Mouse (Mus musculus) bone marrow macrophage, adult 2 months (primary cell): ENCODE measurements around the gene Pigl. TPM values are rescaled to one million over a fixed set of nuclear protein-coding genes. Genes with fewer than 3 reads are reported as not detected.

Source experiments
- H3K27ac ChIP-seq: 2 replicates; pipeline ENCODE4 v1.5.1; 2012; ENCODE audit warnings: low read depth, low read length; ENCODE audit not compliant: insufficient read depth
- H3K4me1 ChIP-seq: 2 replicates; pipeline ENCODE4 v1.6.1; 2012; ENCODE audit warnings: low read length; ENCODE audit not compliant: control insufficient read depth, insufficient read depth
- H3K4me3 ChIP-seq: 2 replicates; pipeline ENCODE4 v1.5.1; 2012; ENCODE audit warnings: mild to moderate bottlenecking, low read length, moderate library complexity; ENCODE audit not compliant: insufficient read depth
- CTCF ChIP-seq: IDR thresholded peaks from 2 replicates; pipeline ENCODE4 v1.5.1; 2012; ENCODE audit warnings: low read depth, mild to moderate bottlenecking, low read length, moderate library complexity
- POLR2A ChIP-seq: IDR thresholded peaks from 2 replicates; pipeline ENCODE4 v1.6.1; 2012; ENCODE audit warnings: mild to moderate bottlenecking, low read depth, low read length, borderline replicate concordance
- polyA plus RNA-seq: library from polyadenylated mRNA; stranded (reverse); fragments of >200 nt; gene quantifications from 2 replicates; pipeline ENCODE4 v1.2.4, GENCODE M21; 2012; ENCODE audit not compliant: missing spikeins, insufficient read depth, insufficient read length

Pigl gene
- polyA plus RNA-seq, 1 experiment = 3.4 TPM

DNA sequence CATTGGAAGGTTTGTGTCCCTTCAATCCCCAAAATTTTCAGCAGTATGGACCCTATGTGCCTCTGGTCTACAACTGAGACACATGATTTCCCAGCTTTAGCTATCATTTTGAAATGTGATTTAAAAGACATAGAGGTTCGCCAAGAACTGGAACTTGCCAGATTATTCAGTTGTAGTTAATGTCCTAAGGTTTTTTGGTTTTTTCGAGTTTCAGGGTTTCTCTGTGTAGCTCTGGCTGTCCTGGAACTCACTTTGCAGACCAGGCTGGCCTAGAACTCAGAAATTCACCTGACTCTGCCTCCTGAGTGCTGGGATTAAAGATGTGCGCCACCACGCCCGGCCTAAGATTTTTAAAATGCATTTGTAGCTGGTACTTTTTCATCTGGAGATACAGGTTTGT lies 95.4 kb downstream of the Pigl start:
- no peak overlapping the region for H3K27ac ChIP-seq
- peaks cover 7% of the 10 kb centered on the region for H3K4me1 ChIP-seq
- peak overlapping the region; percentile 61 for H3K4me3 ChIP-seq
- TF ChIP-seq POLR2A = no peak
- no peak for TF ChIP-seq CTCF

DNA sequence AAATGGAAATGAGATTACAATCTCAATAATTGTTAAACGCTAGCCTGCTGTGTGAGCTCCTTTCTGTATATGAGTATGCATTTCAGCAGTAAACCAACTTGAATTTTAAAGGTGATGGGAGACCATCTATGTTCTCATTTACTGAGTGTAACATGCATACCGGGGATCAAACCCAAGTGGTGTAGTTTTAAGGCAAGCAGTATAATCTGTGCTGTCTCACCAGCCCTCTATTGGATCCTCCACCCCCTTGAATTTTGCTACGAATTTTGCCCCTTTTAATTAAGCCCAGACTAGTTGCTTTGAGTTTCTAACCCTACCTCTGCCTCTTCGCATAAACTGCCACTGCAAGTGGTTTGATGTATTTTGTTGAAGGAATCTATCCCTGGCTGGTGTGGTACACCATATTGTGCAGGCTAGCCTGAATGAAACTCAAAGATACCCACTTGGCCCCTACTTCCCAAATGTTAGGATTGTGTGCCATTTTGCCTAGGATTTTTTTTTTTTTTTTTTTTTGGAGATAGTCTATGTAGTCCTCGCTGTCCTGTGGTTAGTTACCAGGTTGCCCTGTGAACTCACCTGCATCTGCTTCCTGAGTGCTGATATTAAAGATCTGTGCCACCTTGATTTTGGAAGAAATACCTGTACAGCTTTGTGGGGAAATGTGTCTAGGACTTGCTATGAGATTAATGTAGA lies 96.0 kb downstream of the Pigl start:
- Histone ChIP-seq H3K4me1 (peaks cover 8% of the 10 kb centered on the region), H3K4me3 (peak overlapping the region; percentile 61), H3K27ac (no peak overlapping the region)
- TF ChIP-seq POLR2A = no peak
- TF ChIP-seq CTCF = no peak

DNA sequence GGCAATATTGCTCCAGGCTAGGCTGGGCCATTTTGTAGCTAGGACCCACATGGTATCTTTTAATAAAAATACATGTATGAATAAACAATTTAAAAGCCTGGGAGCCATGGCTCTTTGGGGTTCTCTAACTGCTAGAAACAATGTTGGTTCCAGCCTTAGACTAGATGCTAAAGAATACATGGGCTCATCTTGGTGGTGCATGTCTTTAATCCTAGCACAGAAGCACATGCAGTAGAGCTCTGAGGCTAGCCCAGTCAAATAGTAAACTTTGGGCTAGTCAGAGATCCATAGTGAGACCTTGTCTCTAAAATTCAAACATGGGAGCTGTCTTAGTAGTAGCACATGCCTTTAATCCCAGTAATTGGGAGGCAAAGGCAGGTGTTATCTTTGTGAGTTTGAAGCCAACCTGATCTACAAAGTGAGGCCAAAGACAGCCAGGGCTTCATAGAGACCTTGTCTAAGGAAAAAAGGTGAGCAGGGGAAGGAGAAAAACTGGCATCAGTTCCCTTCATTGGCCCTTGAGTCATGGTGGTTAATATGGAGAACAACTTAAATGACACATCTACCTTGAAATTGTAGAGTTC lies 96.8 kb downstream of the Pigl start:
- Histone ChIP-seq H3K27ac (no peak overlapping the region), H3K4me3 (no peak overlapping the region), H3K4me1 (peaks cover 11% of the 10 kb centered on the region)
- TF ChIP-seq CTCF = no peak
- TF ChIP-seq POLR2A = no peak

DNA sequence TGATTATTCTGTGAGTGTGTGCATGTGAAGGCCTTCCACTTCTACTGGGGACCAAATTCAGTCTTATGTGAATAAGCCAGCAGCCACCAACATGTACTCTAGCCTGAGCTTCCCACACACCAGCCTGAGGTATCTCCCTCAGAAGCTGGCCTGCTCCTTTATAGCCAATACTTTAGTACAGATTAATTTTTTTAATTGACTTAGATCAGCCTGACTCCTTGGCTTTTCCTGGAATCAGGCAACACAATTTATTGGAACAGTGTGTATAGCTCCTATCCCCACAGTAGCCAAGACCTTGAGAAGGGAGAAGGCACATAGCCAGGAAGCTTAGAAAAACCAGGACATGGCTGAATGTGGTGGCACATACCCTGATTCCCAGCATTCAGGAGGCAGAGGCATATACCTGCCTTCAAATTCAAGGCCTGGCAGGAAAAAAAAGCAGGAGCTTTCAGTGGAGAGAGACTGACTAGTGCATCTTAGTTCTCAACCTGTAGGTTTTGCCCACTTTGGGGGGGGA lies 97.7 kb downstream of the Pigl start:
- TF ChIP-seq CTCF (no peak), POLR2A (no peak)
- Histone ChIP-seq H3K4me3 (no peak overlapping the region), H3K27ac (no peak overlapping the region), H3K4me1 (peaks cover 11% of the 10 kb centered on the region)

- H3K27ac ChIP-seq = no peak overlapping the region
- H3K4me3 ChIP-seq = no peak overlapping the region
- H3K4me1 ChIP-seq = peaks cover 11% of the 10 kb centered on the region
- TF ChIP-seq CTCF (no peak), POLR2A (no peak)
Measured at GRCm38 (mm10) chr11:62557205-62557604, 98.9 kb downstream of the Pigl start.

DNA sequence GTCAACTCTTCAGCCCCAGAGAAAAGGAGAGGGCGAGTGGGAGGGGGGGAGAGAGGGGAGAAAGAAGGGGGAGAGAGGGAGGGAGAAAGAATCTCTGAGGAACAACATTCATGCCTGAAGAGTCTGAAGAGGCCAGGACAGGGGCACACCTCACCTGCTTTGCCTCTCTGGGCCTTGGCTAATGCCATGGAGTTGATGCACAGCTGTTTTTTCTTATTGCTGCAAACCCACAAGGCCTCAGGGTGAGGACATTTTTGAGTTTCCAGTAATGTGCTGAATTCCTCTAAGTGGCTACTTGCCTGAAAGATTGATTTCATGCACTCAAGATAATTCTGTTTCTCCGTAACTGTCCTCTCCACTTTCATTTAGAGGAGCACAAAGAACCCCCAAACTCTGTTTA lies 99.9 kb downstream of the Pigl start:
- no peak overlapping the region for H3K27ac ChIP-seq

DNA sequence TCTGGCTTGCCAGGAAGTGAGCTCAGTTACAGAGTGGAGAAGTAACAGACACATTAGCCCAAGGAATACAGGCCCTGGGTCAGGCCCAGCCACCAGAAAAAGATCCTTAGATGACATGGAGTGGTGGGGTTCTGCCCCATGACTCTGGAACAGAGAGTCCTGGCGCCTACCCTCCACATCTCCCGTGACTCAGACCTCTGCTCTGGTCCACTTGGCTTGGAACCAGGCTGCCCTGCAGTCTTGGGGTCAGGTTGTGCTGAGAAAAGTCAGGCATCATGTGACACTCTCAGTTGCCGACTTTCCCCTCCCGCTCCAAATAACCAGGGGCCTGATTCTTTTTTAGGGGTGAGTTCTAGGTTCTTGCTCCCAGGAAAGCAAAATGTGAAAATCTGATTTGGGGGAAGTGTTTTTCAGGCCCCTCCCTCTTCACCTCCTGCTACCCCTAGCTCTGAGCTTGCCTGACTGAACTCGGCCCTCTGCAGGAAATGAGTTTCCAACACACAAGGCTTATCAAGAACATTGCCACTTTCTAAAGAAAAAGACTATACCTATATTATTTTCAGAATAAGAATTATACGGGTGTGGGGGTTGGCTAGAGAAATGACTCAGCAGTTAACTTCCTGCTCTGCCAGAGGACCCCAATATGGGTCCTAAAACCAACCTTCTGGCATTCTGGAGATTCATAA lies 100.8 kb downstream of the Pigl start:
- peaks cover 11% of the 10 kb centered on the region for H3K4me1 ChIP-seq
- TF ChIP-seq POLR2A (no peak), CTCF (no peak)
- no peak overlapping the region for H3K4me3 ChIP-seq
- H3K27ac ChIP-seq = peak overlapping the region; percentile 0

More for the DNA sequence above, 99.9 kb downstream of the Pigl start:
- Histone ChIP-seq H3K4me1 (peaks cover 11% of the 10 kb centered on the region), H3K4me3 (no peak overlapping the region)
- TF ChIP-seq POLR2A (no peak), CTCF (no peak)

GRCm38 (mm10) chr11:62560463-62561016 lies 102.3 kb downstream of the Pigl start:
- TF ChIP-seq POLR2A (no peak), CTCF (no peak)
- Histone ChIP-seq H3K4me1 (peaks cover 11% of the 10 kb centered on the region), H3K27ac (no peak overlapping the region), H3K4me3 (no peak overlapping the region)

DNA sequence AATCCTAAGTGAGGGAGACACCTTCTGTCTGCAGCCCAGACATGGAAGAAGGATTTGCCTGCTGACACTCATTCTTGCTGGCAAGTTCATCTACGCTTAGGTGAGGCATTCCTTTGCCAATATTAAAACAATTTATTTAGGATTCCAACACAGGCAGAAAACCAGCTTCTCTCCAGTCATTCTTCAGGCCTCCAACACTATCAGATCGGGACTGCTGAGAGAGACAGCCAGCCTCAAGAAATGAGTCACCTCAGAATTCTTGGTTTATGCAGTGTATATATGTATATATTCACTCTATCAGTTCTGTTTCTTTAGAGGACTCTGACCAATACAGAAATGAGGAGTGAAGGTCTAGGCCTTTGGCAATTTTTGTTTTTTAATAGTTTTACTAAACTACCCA lies 105.3 kb downstream of the Pigl start:
- TF ChIP-seq POLR2A = no peak
- TF ChIP-seq CTCF = no peak
- Histone ChIP-seq H3K27ac (no peak overlapping the region), H3K4me1 (peaks cover 25% of the 10 kb centered on the region), H3K4me3 (no peak overlapping the region)

Other genes starting within 250 kb of the Pigl start
- gene Adora2b, start 209.5 kb upstream of the Pigl start, polyA plus RNA-seq = 1.4 and 2.3 TPM in 2 replicates
- gene Zswim7, start 177.1 kb upstream of the Pigl start, polyA plus RNA-seq = 3.8 and 6.9 TPM in 2 replicates
- 5.7 and 6.7 TPM in 2 replicates for gene Ttc19, start 177.0 kb upstream of the Pigl start, polyA plus RNA-seq
- 150 and 164 TPM in 2 replicates for gene Ncor1, start 81 bp downstream of the Pigl start, polyA plus RNA-seq
- gene Cenpv, start 80.8 kb downstream of the Pigl start, polyA plus RNA-seq = 6.2 and 8.5 TPM in 2 replicates
- 902 and 1,063 TPM in 2 replicates for gene Ubb, start 92.7 kb downstream of the Pigl start, polyA plus RNA-seq
- gene Trpv2, start 116.0 kb downstream of the Pigl start, polyA plus RNA-seq = 107 and 114 TPM in 2 replicates
- 10.0 and 10.1 TPM in 2 replicates for gene Lrrc75a, start 190.1 kb downstream of the Pigl start, polyA plus RNA-seq
- 31.1 and 40.5 TPM in 2 replicates for gene Mmgt2, start 190.2 kb downstream of the Pigl start, polyA plus RNA-seq